Mouse (Mus musculus) CH12.LX (cell line): ENCODE data around the gene Gm5565.
"Not testable (repeated sequence)": the region's sequence is repeated elsewhere in the genome, so short reads cannot be mapped to it uniquely, and the experiment has no call there.

Experiments
- CHD2 ChIP-seq: IDR thresholded peaks from 2 replicates; pipeline ENCODE4 v1.6.1; 2011; ENCODE audit warnings: low read length, improper control_type of control experiment
- CTCF ChIP-seq, 2 experiments: IDR thresholded peaks in 1 of 2; conservative IDR thresholded peaks in 1 of 2; 2 replicates each; pipeline ENCODE4 v1.5.1; 2011 to 2012; ENCODE audit warnings: low read depth in 2 of 2, low read length in 2 of 2, improper control_type of control experiment in 1 of 2, inconsistent platforms in 1 of 2, mild to moderate bottlenecking in 1 of 2, moderate library complexity in 1 of 2
- MYC ChIP-seq: IDR thresholded peaks from 2 replicates; pipeline ENCODE4 v1.6.1; 2011; ENCODE audit warnings: low read depth, mild to moderate bottlenecking, improper control_type of control experiment, low read length
- NELFE ChIP-seq: IDR thresholded peaks from 2 replicates; pipeline ENCODE4 v1.6.1; 2011; ENCODE audit warnings: low read depth, low read length, improper control_type of control experiment
- SIN3A ChIP-seq: IDR thresholded peaks from 2 replicates; pipeline ENCODE4 v1.6.1; 2012; ENCODE audit warnings: low read length, improper control_type of control experiment, inconsistent platforms

GRCm38 (mm10) chr5:146158326-146158725 is 2.0 kb downstream of the Gm5565 start:
- not testable (repeated sequence) for TF ChIP-seq CHD2; SIN3A; CTCF (conservative IDR thresholded peaks at IDR 0.05 in 1 of 2, IDR thresholded peaks at IDR 0.05 in 1 of 2; ENCODE audit: low read depth in 2 of 2, low read length in 2 of 2); MYC; NELFE
